Mouse (Mus musculus): ENCODE measurements around the gene Slc38a3. TPM values are rescaled to one million over a fixed set of nuclear protein-coding genes. Genes with fewer than 3 reads are reported as not detected.
A peak's percentile ranks its signal among the peaks of the same experiment; 100 is the strongest.

The Slc38a3 gene
- polyA plus RNA-seq, 1 experiment from 2014 or later = 10.6 TPM

GRCm38 (mm10) chr9:107620954-107621353 lies 48.4 kb downstream of the Slc38a3 start:
- Histone ChIP-seq H3K9me3 (no peaks in the 10 kb centered on the region), H3K4me3 (replicated peaks) (no peak overlapping the region), H3K27ac (0 out of 2 replicates have a peak overlapping the region, but pooled peaks have one; percentile 25), H3K27me3 (no peaks in the 10 kb centered on the region), H3K4me1 (peaks cover 30% of the 10 kb centered on the region), H3K36me3 (replicated peaks) (peaks cover 80% of the 10 kb centered on the region), H3K9ac (no peak overlapping the region), H3K4me2 (no peak overlapping the region)
- no peak for ATAC-seq (ENCODE audit: low FRiP score)

DNA sequence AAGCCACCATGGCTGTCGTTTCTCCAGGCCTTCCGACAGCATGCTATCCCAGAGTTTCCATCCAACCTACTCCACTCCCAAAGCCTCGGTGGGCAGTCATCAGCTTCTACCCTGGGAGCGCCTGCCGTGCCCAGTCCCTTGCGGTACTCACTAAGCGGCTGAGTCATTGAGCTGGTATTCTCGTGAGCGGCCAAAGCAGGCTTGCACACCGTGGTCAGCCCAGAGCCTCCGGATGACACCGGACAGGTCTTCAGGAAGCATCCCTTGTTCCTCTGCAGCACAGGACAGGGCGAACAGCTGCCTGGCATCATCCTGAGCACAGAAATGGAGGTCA lies 49.8 kb downstream of the Slc38a3 start:
- Histone ChIP-seq H3K9me3 (no peaks in the 10 kb centered on the region), H3K4me2 (no peak overlapping the region), H3K36me3 (replicated peaks) (peaks cover 82% of the 10 kb centered on the region), H3K9ac (no peak overlapping the region), H3K4me3 (replicated peaks) (no peak overlapping the region), H3K27me3 (no peaks in the 10 kb centered on the region), H3K4me1 (peaks cover 26% of the 10 kb centered on the region), H3K27ac (peak overlapping the region; percentile 62; the same call in 1 of the 2 replicates)
- 87% methylated on average over 13 of the region's 13 CpGs for WGBS
- ATAC-seq (ENCODE audit: low FRiP score) = no peak

GRCm38 (mm10) chr9:107618778-107619545 lies 50.4 kb downstream of the Slc38a3 start:
- H3K4me2 ChIP-seq = no peak overlapping the region
- H3K4me3 ChIP-seq (replicated peaks) = no peak overlapping the region
- no peak for ATAC-seq (ENCODE audit: low FRiP score)
- peaks cover 84% of the 10 kb centered on the region for H3K36me3 ChIP-seq (replicated peaks)
- no peaks in the 10 kb centered on the region for H3K27me3 ChIP-seq
- H3K4me1 ChIP-seq = peaks cover 27% of the 10 kb centered on the region
- no peak overlapping the region for H3K9ac ChIP-seq
- WGBS = 70% methylated on average over 13 of the region's 13 CpGs
- peak overlapping the region; percentile 62; the same call in 1 of the 2 replicates for H3K27ac ChIP-seq
- no peaks in the 10 kb centered on the region for H3K9me3 ChIP-seq

DNA sequence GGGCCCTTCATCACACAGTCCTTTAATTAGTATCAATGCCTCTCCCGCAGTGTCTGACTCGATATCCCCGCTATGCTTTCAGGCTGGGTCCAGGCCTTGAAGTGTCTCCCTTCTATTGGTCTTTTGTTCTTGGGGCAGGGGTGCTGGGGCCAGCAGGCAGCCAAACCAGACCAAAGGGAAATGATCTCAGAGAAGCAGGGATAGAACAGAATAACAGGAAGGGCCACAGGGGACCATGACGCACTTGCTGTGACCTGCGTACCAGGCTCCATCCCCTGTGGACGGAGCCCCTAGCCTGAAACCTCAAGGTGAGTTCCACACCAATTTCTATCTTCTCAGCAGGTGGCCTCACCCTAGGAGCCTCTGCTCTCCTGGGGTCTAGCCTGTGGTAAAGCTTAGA lies 51.2 kb downstream of the Slc38a3 start:
- H3K27me3 ChIP-seq = no peaks in the 10 kb centered on the region
- peaks cover 34% of the 10 kb centered on the region for H3K4me1 ChIP-seq
- no peak for ATAC-seq (ENCODE audit: low FRiP score)
- H3K27ac ChIP-seq = 0 out of 2 replicates have a peak overlapping the region, but pooled peaks have one; percentile 62
- WGBS = 96% methylated on average over 6 of the region's 6 CpGs
- H3K9me3 ChIP-seq = no peaks in the 10 kb centered on the region
- H3K4me2 ChIP-seq = no peak overlapping the region
- peaks cover 80% of the 10 kb centered on the region for H3K36me3 ChIP-seq (replicated peaks)
- H3K9ac ChIP-seq = no peak overlapping the region
- H3K4me3 ChIP-seq (replicated peaks) = no peak overlapping the region

- H3K9ac ChIP-seq = no peak overlapping the region
- no peak overlapping the region for H3K4me3 ChIP-seq (replicated peaks)
- no peaks in the 10 kb centered on the region for H3K9me3 ChIP-seq
- H3K4me2 ChIP-seq = no peak overlapping the region
- H3K27me3 ChIP-seq = no peaks in the 10 kb centered on the region
- WGBS = 93% methylated on average over 2 of the region's 2 CpGs
- no peak overlapping the region for H3K27ac ChIP-seq
- H3K4me1 ChIP-seq = peaks cover 39% of the 10 kb centered on the region
- H3K36me3 ChIP-seq (replicated peaks) = peaks cover 75% of the 10 kb centered on the region
- no peak for ATAC-seq (ENCODE audit: low FRiP score)
Observed at GRCm38 (mm10) chr9:107617461-107617860, 51.9 kb downstream of the Slc38a3 start.

DNA sequence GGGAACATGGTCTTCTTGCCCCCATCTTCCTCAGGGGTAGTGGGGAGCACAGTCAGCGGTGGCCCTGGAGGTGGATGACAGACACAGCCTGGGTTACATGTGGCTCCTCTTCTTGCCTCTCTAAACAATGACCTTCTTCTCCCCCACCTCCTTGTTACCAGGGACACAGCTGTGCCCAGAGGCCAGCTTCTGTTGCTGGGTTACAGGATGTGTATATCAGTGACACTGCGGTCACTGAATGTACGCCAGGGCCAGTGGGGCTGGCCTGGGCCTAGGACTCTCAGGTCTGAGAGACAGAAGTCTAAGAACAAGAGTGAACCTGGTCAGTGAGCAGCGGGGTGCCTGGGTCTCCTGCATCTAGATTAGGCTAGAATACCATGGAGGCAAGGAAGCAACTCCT lies 54.3 kb downstream of the Slc38a3 start:
- no peaks in the 10 kb centered on the region for H3K9me3 ChIP-seq
- ATAC-seq (ENCODE audit: low FRiP score) = no peak
- H3K27me3 ChIP-seq = no peaks in the 10 kb centered on the region
- peak overlapping the region; percentile 43; the same call in 1 of the 2 replicates for H3K27ac ChIP-seq
- no peak overlapping the region for H3K9ac ChIP-seq
- 82% methylated on average over 4 of the region's 4 CpGs for WGBS
- peaks cover 53% of the 10 kb centered on the region for H3K4me1 ChIP-seq
- no peak overlapping the region for H3K4me2 ChIP-seq
- H3K36me3 ChIP-seq (replicated peaks) = peaks cover 63% of the 10 kb centered on the region
- no peak overlapping the region for H3K4me3 ChIP-seq (replicated peaks)

DNA sequence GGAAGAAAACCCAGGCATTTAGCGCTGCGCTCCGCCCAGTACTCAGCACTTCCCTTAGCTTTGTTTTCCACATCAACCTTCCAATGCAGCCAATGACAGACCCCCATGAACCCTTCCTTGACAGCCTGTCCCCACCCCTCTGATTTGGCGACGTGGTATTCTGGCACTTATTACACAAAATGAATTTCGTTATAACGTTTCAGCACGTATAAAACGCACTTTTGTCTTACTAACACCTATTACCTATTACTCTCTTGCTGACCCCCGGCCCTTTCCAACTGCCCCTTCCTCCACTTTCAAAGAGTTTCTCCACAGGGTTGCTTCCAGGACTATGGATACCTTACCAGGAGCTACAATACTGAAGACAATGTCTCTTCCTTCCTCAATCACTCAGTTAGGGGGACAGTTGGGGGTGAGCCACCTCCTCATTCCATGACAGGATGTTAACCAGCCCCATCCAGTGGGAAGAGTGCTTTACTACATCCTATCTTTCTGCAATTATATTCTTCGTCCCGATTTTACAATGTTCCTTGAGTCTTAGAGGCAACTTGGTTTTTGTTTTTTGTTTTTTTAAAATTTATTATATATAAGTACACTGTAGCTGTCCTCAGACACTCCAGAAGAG lies 56.3 kb downstream of the Slc38a3 start:
- Histone ChIP-seq H3K27me3 (no peaks in the 10 kb centered on the region), H3K27ac (peak overlapping the region; percentile 99), H3K9me3 (no peaks in the 10 kb centered on the region), H3K4me3 (replicated peaks) (peak overlapping the region; percentile 36), H3K4me2 (peak overlapping the region; percentile 61), H3K9ac (peak overlapping the region; percentile 71; the same call in 1 of the 2 replicates), H3K4me1 (peaks cover 55% of the 10 kb centered on the region), H3K36me3 (replicated peaks) (peaks cover 43% of the 10 kb centered on the region)
- 13% methylated on average over 12 of the region's 12 CpGs for WGBS
- ATAC-seq (ENCODE audit: low FRiP score) = 0 out of 2 replicates have a peak, but pooled peaks have one; percentile 9

DNA sequence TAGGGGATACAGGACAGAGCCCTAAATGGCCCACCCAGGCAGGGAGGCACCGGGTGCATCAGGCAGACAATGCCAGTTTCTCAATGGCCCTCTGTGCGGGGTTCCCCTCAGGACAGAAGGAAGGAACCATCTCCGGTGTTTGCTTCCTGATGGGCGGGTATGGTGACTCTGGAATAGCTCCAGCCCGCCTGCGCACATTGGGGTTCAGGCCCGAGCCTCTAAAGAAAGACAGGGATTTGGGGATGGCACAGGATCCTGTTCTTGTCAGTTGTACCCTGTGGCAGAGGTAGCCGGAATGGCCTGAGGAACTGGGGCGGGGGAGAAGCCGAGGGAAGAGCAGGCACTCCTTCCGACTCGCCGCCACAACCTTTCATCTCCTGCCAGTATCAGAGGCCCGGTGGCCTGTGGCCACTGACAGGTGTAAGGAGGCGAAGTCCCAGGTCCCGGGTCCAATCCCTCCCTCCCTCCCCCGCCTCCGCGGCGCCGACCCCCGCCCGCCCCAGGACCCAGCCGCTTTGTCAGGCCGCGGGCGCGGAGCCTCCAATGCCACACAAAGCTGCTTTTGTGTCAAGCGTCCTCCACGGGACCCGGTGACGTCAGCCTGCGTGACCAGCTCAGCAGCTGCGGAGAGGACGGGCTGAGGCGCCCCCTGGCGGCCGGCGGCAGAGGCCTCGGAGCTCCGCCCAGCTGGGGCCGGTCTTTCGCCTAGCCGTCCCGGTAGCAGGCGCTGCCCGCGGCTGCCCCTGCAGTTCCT lies 57.0 kb downstream of the Slc38a3 start:
- no peaks in the 10 kb centered on the region for H3K27me3 ChIP-seq
- H3K4me3 ChIP-seq (replicated peaks) = peak overlapping the region; percentile 36
- no peaks in the 10 kb centered on the region for H3K9me3 ChIP-seq
- H3K9ac ChIP-seq = peak overlapping the region; percentile 71
- WGBS = 1% methylated on average over 45 of the region's 48 CpGs
- peak overlapping the region; percentile 61 for H3K4me2 ChIP-seq
- H3K4me1 ChIP-seq = peaks cover 62% of the 10 kb centered on the region
- peak; percentile 94 for ATAC-seq (ENCODE audit: low FRiP score)
- peaks cover 37% of the 10 kb centered on the region for H3K36me3 ChIP-seq (replicated peaks)
- H3K27ac ChIP-seq = peak overlapping the region; percentile 99

GRCm38 (mm10) chr9:107611456-107612190 lies 57.7 kb downstream of the Slc38a3 start:
- WGBS = 69% methylated on average over 6 of the region's 6 CpGs
- peak overlapping the region; percentile 99 for H3K27ac ChIP-seq
- no peaks in the 10 kb centered on the region; the same call in 1 of the 2 replicates for H3K27me3 ChIP-seq
- peak overlapping the region; percentile 36 for H3K4me3 ChIP-seq (replicated peaks)
- H3K9ac ChIP-seq = peak overlapping the region; percentile 71
- peak overlapping the region; percentile 61 for H3K4me2 ChIP-seq
- no peak; the same call in 1 of the 2 replicates for ATAC-seq (ENCODE audit: low FRiP score)
- no peaks in the 10 kb centered on the region for H3K9me3 ChIP-seq
- H3K36me3 ChIP-seq (replicated peaks) = peaks cover 31% of the 10 kb centered on the region
- peaks cover 69% of the 10 kb centered on the region for H3K4me1 ChIP-seq

GRCm38 (mm10) chr9:107609433-107609830 lies 59.9 kb downstream of the Slc38a3 start:
- H3K27ac ChIP-seq = peak overlapping the region; percentile 46; the same call in 1 of the 2 replicates
- H3K4me2 ChIP-seq = no peak overlapping the region
- 66% methylated on average over 4 of the region's 4 CpGs for WGBS
- H3K9me3 ChIP-seq = no peaks in the 10 kb centered on the region
- H3K4me1 ChIP-seq = peaks cover 72% of the 10 kb centered on the region
- no peak overlapping the region for H3K4me3 ChIP-seq (replicated peaks)
- no peaks in the 10 kb centered on the region; the same call in 1 of the 2 replicates for H3K27me3 ChIP-seq
- ATAC-seq (ENCODE audit: low FRiP score) = no peak
- H3K36me3 ChIP-seq (replicated peaks) = peaks cover 9% of the 10 kb centered on the region
- H3K9ac ChIP-seq = peak overlapping the region; percentile 33; the same call in 1 of the 2 replicates

DNA sequence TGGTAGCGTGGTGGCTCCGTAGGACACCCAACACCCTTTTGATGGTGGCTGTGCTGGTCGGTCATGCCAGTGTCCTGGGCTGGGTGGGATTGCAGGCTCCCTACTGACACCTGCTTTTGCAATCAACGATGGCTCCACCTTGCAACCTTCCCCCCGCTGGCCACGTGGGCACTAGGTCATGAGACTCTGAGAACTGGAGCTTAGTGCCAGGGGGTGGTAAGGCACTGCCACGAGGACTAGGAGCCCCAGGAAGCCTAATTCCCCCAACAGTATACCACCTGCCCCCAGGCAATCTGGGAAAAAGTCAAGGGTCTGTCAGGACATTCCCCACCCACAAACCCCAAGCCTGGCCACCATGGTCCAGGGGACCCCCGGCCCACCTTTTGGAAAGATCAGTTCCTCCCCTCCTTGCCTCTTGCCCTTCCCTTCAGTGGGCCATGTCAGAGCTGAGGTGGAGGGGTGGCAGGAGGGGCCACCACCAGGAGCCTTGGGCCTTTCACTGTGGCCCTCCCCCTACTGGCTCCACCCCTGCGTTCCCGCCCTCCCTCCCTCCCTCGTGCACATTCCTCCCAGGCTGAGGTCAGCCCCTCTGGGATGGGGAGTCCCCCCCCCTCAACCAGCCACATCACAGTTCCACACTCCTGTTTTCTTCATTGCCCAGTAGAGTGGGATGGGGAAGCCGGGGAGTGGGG lies 60.4 kb downstream of the Slc38a3 start, which contains the start of gene Sema3b:
Sema3b (minus strand) TSS at position 489 of the 692 bp plus-strand sequence.
- no peak for ATAC-seq (ENCODE audit: low FRiP score)
- H3K27me3 ChIP-seq = no peaks in the 10 kb centered on the region; the same call in 1 of the 2 replicates
- peak within 1 kb of the TSS; percentile 46; the same call in 1 of the 2 replicates for H3K27ac ChIP-seq
- H3K4me3 ChIP-seq (replicated peaks) = no peak within 1 kb of the TSS
- H3K4me2 ChIP-seq = peak within 1 kb of the TSS; percentile 22; the same call in 1 of the 2 replicates
- peaks cover 3% of the 10 kb centered on the region; the same call in 1 of the 2 replicates for H3K36me3 ChIP-seq (replicated peaks)
- 44% methylated on average over 11 of the region's 12 CpGs for WGBS
- H3K9me3 ChIP-seq = no peaks in the 10 kb centered on the region
- H3K9ac ChIP-seq = peak within 1 kb of the TSS; percentile 33; the same call in 1 of the 2 replicates
- H3K4me1 ChIP-seq = peaks cover 71% of the 10 kb centered on the region

Measured in forebrain, embryonic 12.5 days (tissue).